Mouse (Mus musculus) monocyte, adult 2 months (primary cell): ENCODE measurements around the gene Olfr1163.
"Not testable (repeated sequence)": the region's sequence is repeated elsewhere in the genome, so short reads cannot be mapped to it uniquely, and the experiment has no call there.

Experiments used
- DNase-seq, 2 experiments: peaks; one replicate each; pipeline ENCODE4 v3.0.0; 2022; ENCODE audit warnings: low spot score in 2 of 2, low read depth in 1 of 2

Gene Olfr1163

GRCm38 (mm10) chr2:88071730-88072129, at the start of gene Olfr1163:
Olfr1163 (minus strand) TSS chr2:88071830.
- DNase-seq = no peak

DNA sequence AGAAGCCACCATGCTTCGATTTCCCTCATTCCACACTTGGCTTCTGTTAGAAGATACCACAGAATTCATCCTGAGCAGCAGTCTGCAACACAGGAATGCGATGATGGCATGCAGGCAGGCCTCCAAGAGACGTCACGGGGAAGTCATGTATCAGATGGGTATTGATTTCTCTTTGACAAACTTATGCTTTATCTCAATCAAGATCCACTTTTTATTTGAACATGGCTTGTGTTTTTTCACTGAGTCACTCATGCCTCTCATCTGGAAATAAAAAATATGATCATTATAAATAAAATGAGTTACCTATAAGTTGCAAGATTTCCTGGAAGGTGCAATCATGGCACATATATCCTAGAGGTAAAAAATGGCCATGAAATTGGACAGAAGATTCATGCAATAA, 22.2 kb upstream of the Olfr1163 start, which contains the start of gene Olfr1164:
TSS of gene Olfr1164 (minus strand) at position 101 of the 400 bp plus-strand sequence.
- DNase-seq = no peak

DNA sequence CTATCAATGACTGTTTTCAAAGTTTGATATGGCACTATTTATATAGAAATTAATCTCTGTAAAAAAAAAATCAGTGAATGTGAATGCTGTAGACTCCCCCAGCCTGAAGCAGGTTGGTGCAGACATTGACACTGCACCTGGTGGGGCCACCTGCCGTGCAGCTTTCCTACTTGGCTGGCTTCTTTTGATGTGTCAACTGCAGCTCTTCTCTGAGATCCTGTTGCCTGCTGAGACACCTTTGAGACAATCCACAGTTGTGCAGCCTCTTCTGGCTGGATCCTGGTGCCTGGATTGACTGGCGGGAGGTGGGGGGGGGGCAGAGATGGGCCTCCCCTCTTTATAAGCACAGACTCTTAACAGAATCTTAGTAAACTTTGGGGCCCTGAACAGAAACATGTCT, 8.0 kb downstream of the Olfr1163 start:
- no peak for DNase-seq

DNA sequence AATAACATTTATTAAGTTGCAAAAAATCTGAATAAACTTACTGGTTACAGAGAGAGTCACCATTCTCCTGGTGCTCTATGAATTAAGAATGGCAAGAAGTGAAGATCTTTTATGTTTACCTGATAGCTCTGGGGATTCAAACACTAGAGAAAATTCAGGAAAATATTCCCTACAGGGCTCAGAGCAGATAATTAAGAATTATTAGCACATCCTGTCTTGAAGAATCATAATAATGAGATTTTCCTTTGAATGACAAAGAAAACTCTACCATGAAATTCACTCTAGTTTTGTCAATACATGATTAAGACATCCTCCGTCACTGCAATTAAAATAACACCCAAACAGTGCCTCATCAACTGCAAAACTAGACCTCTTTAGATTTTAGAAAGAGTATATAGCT, 20.6 kb downstream of the Olfr1163 start, which contains the start of gene Olfr1162:
TSS of gene Olfr1162 (minus strand) at position 101 of the 400 bp plus-strand sequence.
- DNase-seq = no peak

DNA sequence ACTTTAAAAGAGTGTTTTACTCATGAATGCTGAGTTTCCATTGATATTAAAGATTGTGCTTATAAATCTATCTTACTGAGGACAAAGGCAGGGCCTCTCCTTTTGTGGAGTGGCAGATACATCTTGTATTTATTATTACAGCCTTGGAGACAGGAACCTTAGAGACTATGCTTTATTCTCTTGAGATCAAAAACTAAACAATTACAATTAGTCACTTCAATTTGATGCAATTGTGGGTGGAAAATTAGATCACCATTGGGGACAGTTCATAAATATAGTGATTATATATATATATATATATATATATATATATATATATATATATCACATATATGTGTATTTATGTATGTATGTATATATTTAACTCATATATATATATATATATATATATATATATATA, 34.0 kb downstream of the Olfr1163 start, which contains the start of gene Olfr73:
TSS of gene Olfr73 (minus strand) at position 101 of the 400 bp plus-strand sequence.
- no peak for DNase-seq

- not testable (repeated sequence) for DNase-seq
Measured at GRCm38 (mm10) chr2:88022474-88022873, 49.2 kb downstream of the Olfr1163 start, which contains the start of gene Olfr1161. Olfr1161 (plus strand) TSS chr2:88022774.
